Mouse (Mus musculus) hindbrain, embryonic 15.5 days (tissue): ENCODE data around the gene Cdyl. TPM values are rescaled to one million over a fixed set of nuclear protein-coding genes. Genes with fewer than 3 reads are reported as not detected.

Experiments used
- ATAC-seq: fragments of 200-750 bp; cut with Nextera tagmentation; 2 replicates; pipeline ENCODE4 v1.8.0; 2017; ENCODE audit warnings: low read depth, moderate number of reproducible peaks, moderate TSS enrichment; ENCODE audit not compliant: low FRiP score
- H3K27ac ChIP-seq: fragments of 300-500 bp; sonication (generic); replicated peaks from 2 replicates; pipeline ENCODE4 v1.5.1; 2015; ENCODE audit warnings: mild to moderate bottlenecking, inconsistent platforms
- H3K27me3 ChIP-seq: fragments of 300-500 bp; sonication (generic); 2 replicates; pipeline ENCODE4 v1.6.1; 2015; ENCODE audit warnings: control low read depth, inconsistent platforms
- H3K36me3 ChIP-seq: fragments of 300-500 bp; sonication (generic); 2 replicates; pipeline ENCODE4 v1.6.1; 2015; ENCODE audit warnings: control low read depth, inconsistent platforms
- H3K4me1 ChIP-seq: fragments of 300-500 bp; sonication (generic); replicated peaks from 2 replicates; pipeline ENCODE4 v1.6.1; 2015; ENCODE audit warnings: control low read depth, inconsistent platforms
- H3K4me2 ChIP-seq: fragments of 300-500 bp; sonication (generic); 2 replicates; pipeline ENCODE4 v1.6.1; 2015; ENCODE audit warnings: moderate library complexity, mild to moderate bottlenecking, inconsistent platforms
- H3K4me3 ChIP-seq: fragments of 300-500 bp; sonication (generic); 2 replicates; pipeline ENCODE4 v1.5.1; 2015; ENCODE audit warnings: mild to moderate bottlenecking, inconsistent platforms
- H3K9ac ChIP-seq: fragments of 300-500 bp; sonication (generic); 2 replicates; pipeline ENCODE4 v1.6.1; 2015; ENCODE audit warnings: inconsistent platforms
- H3K9me3 ChIP-seq: fragments of 300-500 bp; sonication (generic); 2 replicates; pipeline ENCODE4 v1.6.1; 2016; ENCODE audit warnings: control low read depth, inconsistent platforms
- WGBS: fragments of 180-500 bp; shearing (Covaris S2); methylation state at CpG from one replicate; pipeline ENCODE4 v1.1.7; 2015; 5-methylcytosine and 5-hydroxymethylcytosine counted together
- polyA plus RNA-seq: library from polyadenylated mRNA; unstranded; fragments of >200 nt; fragmentation: Nextera tagmentation; extraction: Ambion mirVana; gene quantifications from 2 replicates; pipeline ENCODE4 v1.2.1, GENCODE M21; 2015

Gene Cdyl
- polyA plus RNA-seq, 1 experiment from 2014 or later, result 6.6 TPM

DNA sequence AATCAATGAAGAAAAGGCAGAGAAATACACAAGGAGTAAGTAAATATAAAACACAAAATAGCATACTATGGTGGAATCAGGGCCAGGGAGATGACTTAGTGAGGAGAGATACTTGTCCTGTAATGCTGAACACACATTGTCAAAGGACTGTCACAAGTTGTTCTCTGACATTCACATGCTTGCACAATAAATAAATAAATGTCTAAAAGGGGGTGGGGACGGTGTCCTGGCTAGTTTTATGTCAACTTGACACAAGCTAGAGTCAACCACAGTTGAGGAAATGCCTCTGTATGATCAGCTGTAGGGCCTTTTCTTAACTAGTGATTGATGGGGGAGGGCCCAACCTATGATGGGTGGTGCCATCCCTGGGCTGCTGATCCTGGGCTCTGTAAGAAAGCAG is 63.4 kb downstream of the Cdyl start:
- no peak overlapping the region for H3K4me3 ChIP-seq
- no peaks in the 10 kb centered on the region for H3K4me1 ChIP-seq
- no peaks in the 10 kb centered on the region for H3K36me3 ChIP-seq
- no peak overlapping the region for H3K9ac ChIP-seq
- no peak overlapping the region for H3K27ac ChIP-seq
- no peaks in the 10 kb centered on the region for H3K9me3 ChIP-seq
- H3K4me2 ChIP-seq, result no peak overlapping the region
- ATAC-seq, result no peak
- no peaks in the 10 kb centered on the region for H3K27me3 ChIP-seq
- 71% methylated on average over 1 of the region's 1 CpGs for WGBS

DNA sequence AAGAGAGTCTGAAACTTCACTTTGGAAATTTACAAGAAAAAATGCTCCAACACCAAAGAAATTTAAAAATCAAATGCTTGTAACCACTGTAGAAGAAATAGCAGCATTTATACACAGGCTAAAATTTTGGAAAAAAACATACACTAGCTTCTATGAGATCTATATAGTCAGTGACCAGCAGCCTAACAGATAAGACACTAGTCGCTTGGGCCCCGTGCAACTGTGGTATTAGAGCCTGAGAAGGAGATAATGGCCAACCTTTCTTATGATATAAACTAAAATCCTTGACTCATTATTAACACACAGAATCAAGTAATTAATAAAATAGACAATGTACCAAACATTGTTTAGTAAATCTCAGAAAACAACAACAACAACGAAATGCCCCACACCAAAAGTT is 66.4 kb downstream of the Cdyl start:
- Histone ChIP-seq H3K9ac (no peak overlapping the region), H3K4me2 (no peak overlapping the region), H3K9me3 (no peaks in the 10 kb centered on the region), H3K27me3 (no peaks in the 10 kb centered on the region), H3K36me3 (no peaks in the 10 kb centered on the region), H3K4me3 (no peak overlapping the region), H3K27ac (no peak overlapping the region), H3K4me1 (no peaks in the 10 kb centered on the region)
- no peak for ATAC-seq
- WGBS, result 93% methylated on average over 3 of the region's 3 CpGs

DNA sequence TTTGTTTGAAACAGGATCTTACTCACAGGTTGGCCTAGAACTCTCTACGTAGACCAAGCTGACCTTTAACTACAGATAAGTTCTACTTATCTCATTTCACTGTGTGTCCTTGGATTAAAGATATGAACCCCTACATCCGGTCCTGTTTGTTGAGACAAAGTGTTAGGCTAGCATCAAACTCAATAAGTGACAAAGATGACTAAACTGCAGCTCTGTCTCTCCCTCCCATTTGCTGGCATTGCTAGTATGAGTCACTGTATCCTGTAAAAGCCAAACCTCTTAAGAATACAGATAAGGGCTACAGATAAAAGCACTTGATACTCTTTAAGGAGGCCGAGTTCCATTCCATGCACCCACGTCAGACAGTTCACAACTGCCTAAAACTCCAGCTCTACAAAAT is 72.5 kb downstream of the Cdyl start:
- no peaks in the 10 kb centered on the region for H3K36me3 ChIP-seq
- no peak overlapping the region for H3K4me3 ChIP-seq
- H3K4me1 ChIP-seq, result no peaks in the 10 kb centered on the region
- no peak for ATAC-seq
- no peaks in the 10 kb centered on the region for H3K9me3 ChIP-seq
- no peak overlapping the region for H3K27ac ChIP-seq
- no peak overlapping the region for H3K4me2 ChIP-seq
- H3K9ac ChIP-seq, result no peak overlapping the region
- H3K27me3 ChIP-seq, result no peaks in the 10 kb centered on the region
- WGBS, result 96% methylated on average over 4 of the region's 4 CpGs

DNA sequence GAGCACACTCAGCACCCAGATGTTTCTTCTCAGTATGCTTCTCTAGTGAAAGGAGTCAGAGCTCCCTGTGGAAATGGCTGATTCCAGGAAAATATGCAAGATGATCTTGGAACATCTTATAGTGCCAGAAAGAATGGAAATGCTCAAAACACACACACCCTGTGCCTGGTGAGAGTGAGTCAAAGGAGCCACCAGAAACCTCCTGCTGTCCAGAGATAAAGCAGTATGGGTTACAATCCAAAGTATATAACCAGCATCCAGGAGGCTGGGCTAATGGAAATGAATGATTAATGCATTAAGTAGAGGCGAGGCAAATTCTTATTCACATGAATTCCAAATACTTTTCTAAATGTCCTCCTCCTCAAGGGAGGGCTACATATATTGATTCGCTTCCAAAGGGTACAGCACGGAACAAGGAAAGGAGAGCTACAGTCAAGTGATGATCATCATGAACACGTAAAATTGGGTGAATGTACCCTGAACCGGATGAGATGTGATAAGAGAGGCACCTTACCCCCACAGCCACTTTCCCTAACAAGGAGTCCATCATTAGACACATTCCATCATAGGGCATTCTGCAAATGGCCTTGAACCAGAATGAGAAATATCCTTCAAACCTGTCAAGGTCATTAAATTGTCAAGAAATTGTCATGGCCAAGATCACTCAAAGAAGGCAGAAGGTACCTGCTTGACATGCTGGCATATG is 73.4 kb downstream of the Cdyl start:
- WGBS, result 97% methylated on average over 5 of the region's 5 CpGs
- no peak overlapping the region for H3K4me3 ChIP-seq

DNA sequence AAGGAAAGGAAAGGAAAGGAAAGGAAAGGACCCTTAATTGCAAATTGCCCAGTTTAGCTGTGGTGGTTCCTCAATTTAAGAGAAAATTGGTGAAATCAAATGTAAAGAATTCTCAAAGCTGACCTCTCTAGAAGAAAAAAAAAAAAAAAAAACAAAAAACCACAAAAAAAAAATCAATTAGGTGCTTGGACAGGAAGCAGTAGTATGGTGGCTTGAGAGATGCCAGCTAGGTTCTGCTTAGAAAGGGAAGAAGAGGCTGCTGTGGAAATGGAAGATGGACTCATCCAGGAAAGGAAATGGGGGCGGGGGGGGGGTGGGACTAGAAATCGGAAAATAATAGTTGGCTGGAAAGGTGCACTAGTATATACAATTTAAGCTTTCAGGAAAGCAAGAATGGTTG is 77.9 kb downstream of the Cdyl start:
- ATAC-seq, result no peak
- peaks cover 22% of the 10 kb centered on the region; the same call in 1 of the 2 replicates for H3K27me3 ChIP-seq
- no peak overlapping the region for H3K9ac ChIP-seq
- no peaks in the 10 kb centered on the region for H3K9me3 ChIP-seq
- no peak overlapping the region for H3K4me2 ChIP-seq
- no peak overlapping the region for H3K27ac ChIP-seq
- WGBS, result 18% methylated on average over 2 of the region's 2 CpGs
- no peak overlapping the region for H3K4me3 ChIP-seq
- H3K36me3 ChIP-seq, result no peaks in the 10 kb centered on the region
- peaks cover 11% of the 10 kb centered on the region for H3K4me1 ChIP-seq

More for the DNA sequence above, 73.4 kb downstream of the Cdyl start:
- Histone ChIP-seq H3K4me1 (no peaks in the 10 kb centered on the region), H3K9me3 (no peaks in the 10 kb centered on the region), H3K9ac (no peak overlapping the region), H3K36me3 (no peaks in the 10 kb centered on the region), H3K27me3 (no peaks in the 10 kb centered on the region; the same call in 1 of the 2 replicates), H3K4me2 (no peak overlapping the region), H3K27ac (no peak overlapping the region)
- no peak for ATAC-seq

DNA sequence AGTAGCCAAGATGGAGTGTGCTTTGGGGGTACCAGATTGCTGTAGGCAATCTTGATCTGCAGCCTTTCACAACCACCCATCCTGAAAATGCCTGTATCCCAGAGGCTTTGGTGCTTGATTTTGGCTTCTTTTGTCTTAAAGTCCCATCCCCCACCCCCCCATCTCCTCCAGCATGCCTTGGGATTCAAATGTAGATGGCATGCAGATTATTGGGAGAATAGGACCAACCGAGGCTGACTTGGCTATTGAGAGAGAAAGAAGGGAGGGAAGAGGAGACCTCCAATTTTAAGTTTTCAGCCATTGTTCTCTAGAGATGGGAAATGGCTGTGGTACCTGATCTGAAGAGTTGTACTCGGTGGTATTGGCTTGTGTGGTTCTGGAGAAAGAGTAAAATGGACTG is 78.6 kb downstream of the Cdyl start:
- no peaks in the 10 kb centered on the region for H3K9me3 ChIP-seq
- H3K27ac ChIP-seq, result no peak overlapping the region
- ATAC-seq, result no peak
- no peak overlapping the region for H3K4me3 ChIP-seq
- peaks cover 22% of the 10 kb centered on the region; the same call in 1 of the 2 replicates for H3K27me3 ChIP-seq
- no peak overlapping the region for H3K9ac ChIP-seq
- no peak overlapping the region for H3K4me2 ChIP-seq
- H3K36me3 ChIP-seq, result no peaks in the 10 kb centered on the region
- WGBS, result 11% methylated on average over 2 of the region's 2 CpGs
- H3K4me1 ChIP-seq, result peaks cover 18% of the 10 kb centered on the region

DNA sequence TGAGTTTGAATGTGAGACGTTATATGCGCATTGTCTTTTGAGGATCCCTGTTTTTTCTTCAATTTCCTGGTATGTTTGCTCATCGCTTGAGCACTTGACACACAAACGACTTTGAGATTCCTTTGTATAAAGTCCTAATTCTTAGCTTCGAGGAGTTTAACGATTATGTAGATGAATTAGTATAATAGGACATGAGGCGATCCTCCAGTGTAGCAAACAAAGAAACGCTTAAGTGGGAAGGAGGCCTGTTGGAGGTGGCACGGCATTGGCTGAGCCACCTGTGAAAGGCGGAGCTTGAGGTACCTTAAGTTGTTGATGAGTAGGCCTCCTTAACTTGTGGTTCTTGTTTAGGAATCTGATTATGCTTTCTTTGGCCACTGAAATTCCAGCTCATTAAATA is 79.8 kb downstream of the Cdyl start:
- Histone ChIP-seq H3K36me3 (no peaks in the 10 kb centered on the region), H3K4me2 (no peak overlapping the region), H3K9me3 (no peaks in the 10 kb centered on the region), H3K9ac (no peak overlapping the region), H3K4me3 (no peak overlapping the region), H3K27ac (no peak overlapping the region), H3K27me3 (peaks cover 22% of the 10 kb centered on the region; the same call in 1 of the 2 replicates), H3K4me1 (peaks cover 20% of the 10 kb centered on the region)
- no peak for ATAC-seq
- WGBS, result 10% methylated on average over 10 of the region's 10 CpGs

DNA sequence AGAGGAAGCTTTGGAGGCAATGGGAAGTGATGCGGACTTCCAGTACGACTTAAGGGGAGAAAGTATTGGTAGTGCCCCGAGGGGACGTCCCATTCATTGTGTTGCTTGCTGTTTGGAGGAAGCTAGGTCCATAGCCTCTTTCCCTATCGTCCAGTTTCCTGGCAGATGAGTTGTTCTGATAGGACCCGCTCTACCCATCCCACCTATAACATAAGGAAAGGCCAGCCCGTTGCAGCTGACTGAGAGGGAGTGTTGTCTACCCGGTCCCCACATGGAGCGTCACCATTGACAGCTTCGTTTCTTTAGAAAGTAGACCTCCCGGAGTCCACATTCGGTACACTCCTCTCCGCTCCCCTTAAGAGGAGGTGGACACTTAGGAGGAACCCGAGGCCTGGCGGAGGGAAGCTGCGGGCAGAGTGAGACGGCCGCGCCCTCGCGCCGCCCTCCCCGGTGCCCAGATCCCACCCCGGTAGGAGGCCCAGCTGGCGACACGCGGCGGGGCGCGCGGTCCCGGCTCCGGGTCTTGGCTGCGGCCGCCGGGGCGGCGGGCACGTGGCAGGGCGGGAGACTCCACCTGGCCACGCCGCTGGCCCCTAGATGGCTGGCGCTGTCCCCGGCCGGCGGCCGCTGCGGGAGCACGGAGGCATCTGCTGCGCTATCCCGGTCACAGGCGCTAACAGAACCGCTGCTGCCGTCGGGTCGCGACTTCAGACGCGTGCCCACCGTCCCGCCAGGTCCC is 80.8 kb downstream of the Cdyl start:
- peak; percentile 71 for ATAC-seq
- Histone ChIP-seq H3K4me3 (peak overlapping the region; percentile 98), H3K27me3 (peaks cover 22% of the 10 kb centered on the region; the same call in 1 of the 2 replicates), H3K9me3 (no peaks in the 10 kb centered on the region), H3K9ac (0 out of 2 replicates have a peak overlapping the region, but pooled peaks have one; percentile 22), H3K27ac (no peak overlapping the region), H3K4me2 (peak overlapping the region; percentile 84), H3K4me1 (peaks cover 20% of the 10 kb centered on the region), H3K36me3 (no peaks in the 10 kb centered on the region)
- WGBS, result under 1% methylated on average over 56 of the region's 61 CpGs

DNA sequence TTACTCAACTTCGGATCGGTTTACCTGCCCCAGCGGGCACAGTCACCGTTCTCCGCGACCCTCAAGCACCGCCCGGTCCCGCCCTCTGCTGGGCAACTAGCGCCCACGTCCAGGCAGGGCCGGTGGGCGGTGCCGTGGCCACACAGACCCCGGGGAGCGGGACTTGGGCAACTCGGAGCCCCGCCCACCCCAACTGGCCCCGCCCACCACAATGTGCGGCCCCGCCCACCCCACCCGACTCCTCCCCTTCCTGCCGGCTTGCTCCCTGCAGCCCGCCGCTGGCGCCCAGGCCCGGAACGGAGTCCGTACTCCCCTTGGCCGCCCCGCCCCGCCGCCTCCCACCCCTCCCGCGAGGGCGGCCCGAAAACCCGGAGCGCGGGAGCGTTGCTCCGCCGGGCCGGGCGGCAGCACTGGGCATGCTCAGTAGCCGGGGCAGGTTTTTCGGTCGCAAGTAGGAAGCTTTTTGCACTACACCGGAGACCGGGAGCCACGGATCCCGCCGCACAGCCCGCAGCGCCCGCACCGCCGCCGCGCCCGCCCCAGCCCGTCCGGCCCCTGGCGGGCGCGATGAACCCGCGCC is 81.5 kb downstream of the Cdyl start:
- peak overlapping the region; percentile 84 for H3K4me2 ChIP-seq
- peak; percentile 95 for ATAC-seq
- peak overlapping the region; percentile 98 for H3K4me3 ChIP-seq

DNA sequence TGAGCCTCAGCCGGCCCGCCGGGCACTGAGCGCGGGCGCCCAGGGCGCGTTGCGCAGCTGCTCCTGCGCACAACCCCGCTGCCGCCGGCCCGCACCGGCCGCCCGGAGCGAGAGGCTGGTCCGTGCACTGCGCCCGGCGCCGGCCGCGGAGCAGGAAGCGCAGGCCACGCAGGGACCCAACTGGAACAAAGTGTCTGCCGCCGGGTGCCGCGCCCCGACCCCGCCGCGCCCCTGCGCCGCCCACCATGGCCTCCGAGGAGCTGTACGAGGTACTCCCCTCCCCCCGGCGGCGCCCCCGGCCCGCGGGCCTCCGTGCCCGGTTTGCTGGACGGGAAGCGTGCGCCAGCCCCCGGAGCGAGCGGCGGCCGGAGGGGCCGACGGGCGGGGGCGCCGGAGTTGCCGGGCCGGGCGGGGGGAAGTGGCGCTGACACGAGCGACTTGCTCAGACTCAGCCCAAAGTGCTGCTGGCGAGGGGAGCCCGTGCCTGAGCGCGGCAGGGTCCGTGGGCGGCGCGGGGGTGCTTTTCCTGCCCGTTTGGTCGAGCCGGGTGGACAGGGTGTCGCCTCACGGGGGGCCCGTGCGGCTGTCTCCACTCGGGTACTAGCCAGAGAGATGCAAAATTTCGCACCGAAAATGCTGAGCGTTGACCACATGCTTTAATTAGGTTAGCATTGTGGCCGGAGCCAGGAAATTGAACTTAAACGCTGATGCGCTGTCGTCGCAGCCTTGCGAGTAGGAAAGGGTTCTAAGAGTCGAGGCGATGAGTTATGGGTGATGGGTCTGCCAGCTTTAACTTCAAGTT is 82.2 kb downstream of the Cdyl start:
- peaks cover 20% of the 10 kb centered on the region for H3K4me1 ChIP-seq
- no peaks in the 10 kb centered on the region for H3K36me3 ChIP-seq
- peaks cover 9% of the 10 kb centered on the region; the same call in 1 of the 2 replicates for H3K9me3 ChIP-seq
- peaks cover 22% of the 10 kb centered on the region; the same call in 1 of the 2 replicates for H3K27me3 ChIP-seq
- peak overlapping the region; percentile 84 for H3K4me2 ChIP-seq
- H3K4me3 ChIP-seq, result peak overlapping the region; percentile 98
- peak overlapping the region; percentile 84 for H3K9ac ChIP-seq
- peak; percentile 83 for ATAC-seq
- WGBS, result under 1% methylated on average over 50 of the region's 93 CpGs
- peak overlapping the region; percentile 82 for H3K27ac ChIP-seq

More for the DNA sequence above, 81.5 kb downstream of the Cdyl start:
- Histone ChIP-seq H3K4me1 (peaks cover 20% of the 10 kb centered on the region), H3K27me3 (peaks cover 22% of the 10 kb centered on the region; the same call in 1 of the 2 replicates), H3K9me3 (peaks cover 2% of the 10 kb centered on the region; the same call in 1 of the 2 replicates), H3K36me3 (no peaks in the 10 kb centered on the region), H3K27ac (peak overlapping the region; percentile 82), H3K9ac (peak overlapping the region; percentile 84)
- WGBS, result 1% methylated on average over 55 of the region's 68 CpGs

DNA sequence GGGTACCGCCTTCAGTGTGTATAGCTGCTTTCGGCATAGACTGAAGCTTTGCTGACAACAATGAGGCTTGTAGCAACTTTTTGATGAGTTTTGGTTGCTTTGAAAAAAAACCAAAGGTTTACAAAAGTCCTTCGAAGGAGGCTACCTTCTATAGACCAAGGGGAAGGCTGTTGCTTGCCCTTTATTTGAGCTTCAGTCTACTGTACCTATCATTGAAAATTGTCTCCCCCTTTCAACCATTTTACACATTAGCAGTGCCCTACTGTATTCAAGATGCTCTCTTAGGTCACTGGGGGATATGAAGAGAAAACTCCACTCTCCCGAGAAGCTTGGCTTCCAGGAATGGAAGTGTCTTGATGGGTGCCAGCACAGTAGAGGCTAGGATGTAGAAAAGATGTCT is 83.1 kb downstream of the Cdyl start:
- Histone ChIP-seq H3K27ac (no peak overlapping the region), H3K27me3 (peaks cover 22% of the 10 kb centered on the region; the same call in 1 of the 2 replicates), H3K36me3 (no peaks in the 10 kb centered on the region), H3K4me2 (peak overlapping the region; percentile 84), H3K4me3 (peak overlapping the region; percentile 98), H3K9ac (peak overlapping the region; percentile 84), H3K9me3 (peaks cover 16% of the 10 kb centered on the region), H3K4me1 (peaks cover 20% of the 10 kb centered on the region)
- no peak for ATAC-seq
- 39% methylated on average over 4 of the region's 4 CpGs for WGBS
